Mouse (Mus musculus): ENCODE results near the gene Apeh.
A peak's percentile ranks its signal among the peaks of the same experiment; 100 is the strongest.

Gene Apeh

DNA sequence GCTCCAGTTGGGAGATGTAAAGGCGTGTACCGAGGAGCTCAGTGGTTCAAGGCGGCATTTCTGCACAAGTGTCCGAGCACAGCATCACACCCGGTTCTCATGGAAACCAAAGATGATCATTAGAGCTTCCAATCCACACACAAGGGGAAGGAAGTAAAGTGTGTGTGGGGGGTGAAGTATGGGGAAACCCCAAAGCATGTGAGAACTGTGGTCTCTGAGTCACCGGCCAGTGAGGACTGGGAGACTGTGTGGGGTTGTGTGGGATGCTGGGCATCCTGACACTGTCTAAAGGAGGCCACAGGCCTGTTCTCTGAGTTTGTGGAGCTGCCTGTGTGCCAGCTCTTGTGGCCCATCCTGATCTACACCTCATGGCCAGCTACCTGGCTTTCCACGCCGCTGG, 26.3 kb upstream of the Apeh start:
- peak in 1 of 2 experiments; percentile 47 for DNase-seq (ENCODE audit: low spot score in 2 of 2)

DNA sequence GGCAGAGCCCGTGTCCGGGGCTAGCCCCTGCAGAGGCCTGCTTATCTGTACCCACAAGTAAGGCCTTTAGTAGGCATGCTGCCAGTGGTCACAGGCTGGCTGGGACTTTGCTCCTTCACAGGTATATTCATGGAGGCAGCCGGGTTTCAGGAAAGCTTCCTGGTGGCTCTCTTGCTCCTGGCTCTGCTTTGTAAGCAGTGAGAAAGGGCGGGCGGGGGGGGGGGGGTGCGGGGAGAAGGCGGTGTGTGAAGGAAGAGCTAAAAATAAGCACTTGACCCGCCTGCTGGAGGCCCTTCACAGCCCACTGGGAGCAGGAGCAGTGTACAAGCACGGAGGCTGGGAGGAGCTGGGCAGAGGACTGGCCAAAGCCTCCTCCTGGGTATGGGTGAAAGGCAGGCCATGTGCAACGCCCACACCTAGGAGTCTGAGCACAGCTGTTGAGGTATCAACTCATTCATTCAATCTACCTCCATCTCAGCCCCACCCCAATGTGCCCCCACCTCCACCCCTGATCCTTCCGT, 25.5 kb upstream of the Apeh start:
- no peak for DNase-seq (ENCODE audit: low spot score in 2 of 2)

GRCm38 (mm10) chr9:108117143-108117542, 22.7 kb upstream of the Apeh start:
- no peak for DNase-seq (ENCODE audit: low spot score in 2 of 2)

- DNase-seq (ENCODE audit: low spot score in 2 of 2): no peak
Observed at GRCm38 (mm10) chr9:108115290-108116077, 21.1 kb upstream of the Apeh start.

GRCm38 (mm10) chr9:108112719-108113340, 18.4 kb upstream of the Apeh start:
- no peak for DNase-seq (ENCODE audit: low spot score in 2 of 2)

GRCm38 (mm10) chr9:108111593-108112121, 17.3 kb upstream of the Apeh start:
- DNase-seq (ENCODE audit: low spot score in 2 of 2): no peak

GRCm38 (mm10) chr9:108111101-108111592, 16.7 kb upstream of the Apeh start:
- no peak for DNase-seq (ENCODE audit: low spot score in 2 of 2)

GRCm38 (mm10) chr9:108110160-108110559, 15.8 kb upstream of the Apeh start:
- DNase-seq (ENCODE audit: low spot score in 2 of 2): no peak

DNA sequence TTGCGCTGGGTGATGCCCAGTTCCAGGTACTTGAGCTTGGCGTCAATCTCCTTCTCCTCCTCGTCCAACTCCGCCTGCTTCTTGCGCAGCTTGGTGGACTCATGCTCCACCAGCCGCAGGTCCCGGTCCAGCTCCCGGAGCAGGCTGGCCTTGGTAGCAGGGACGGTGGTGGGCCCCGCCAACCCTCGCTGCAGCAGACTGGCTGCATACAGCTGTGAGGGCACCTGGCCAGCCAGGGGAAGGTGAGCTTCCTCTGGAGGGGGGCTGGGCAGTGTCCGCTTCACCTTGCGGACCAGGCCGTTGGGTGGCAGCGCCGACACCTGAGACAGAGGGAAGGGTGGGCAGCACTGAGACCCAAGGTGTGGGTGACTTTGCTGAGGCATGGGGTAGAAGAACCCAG, 13.5 kb upstream of the Apeh start:
- no peak for DNase-seq (ENCODE audit: low spot score in 2 of 2)

- no peak for DNase-seq (ENCODE audit: low spot score in 2 of 2)
Observed at GRCm38 (mm10) chr9:108106090-108106489, 11.7 kb upstream of the Apeh start.

DNA sequence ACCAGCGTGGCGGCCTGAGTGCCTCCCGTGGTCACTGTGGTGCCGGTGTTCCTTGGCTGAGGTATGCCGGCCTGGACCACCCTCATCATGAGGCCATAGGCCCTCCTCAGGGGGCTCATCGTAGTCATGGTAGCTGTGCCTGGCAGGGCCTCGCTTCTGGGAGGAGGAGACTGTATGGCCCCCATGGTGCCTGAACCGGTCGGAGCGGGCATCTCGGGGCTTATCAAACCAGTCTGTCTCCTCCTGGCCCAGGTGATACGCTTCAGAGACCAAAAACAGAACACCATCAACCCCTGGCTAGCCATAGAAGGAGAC, 11.1 kb upstream of the Apeh start:
- DNase-seq (ENCODE audit: low spot score in 2 of 2): no peak

GRCm38 (mm10) chr9:108104766-108105548, 10.6 kb upstream of the Apeh start:
- no peak for DNase-seq (ENCODE audit: low spot score in 2 of 2)

- DNase-seq (ENCODE audit: low spot score in 2 of 2): no peak
Observed at GRCm38 (mm10) chr9:108099619-108100018, 5.2 kb upstream of the Apeh start.

- no peak for DNase-seq (ENCODE audit: low spot score in 2 of 2)
Observed at GRCm38 (mm10) chr9:108095949-108096712, 1.7 kb upstream of the Apeh start.

GRCm38 (mm10) chr9:108095518-108095917, 1.1 kb upstream of the Apeh start:
- peak; percentile 55 to 65 for DNase-seq (ENCODE audit: low spot score in 2 of 2)

DNA sequence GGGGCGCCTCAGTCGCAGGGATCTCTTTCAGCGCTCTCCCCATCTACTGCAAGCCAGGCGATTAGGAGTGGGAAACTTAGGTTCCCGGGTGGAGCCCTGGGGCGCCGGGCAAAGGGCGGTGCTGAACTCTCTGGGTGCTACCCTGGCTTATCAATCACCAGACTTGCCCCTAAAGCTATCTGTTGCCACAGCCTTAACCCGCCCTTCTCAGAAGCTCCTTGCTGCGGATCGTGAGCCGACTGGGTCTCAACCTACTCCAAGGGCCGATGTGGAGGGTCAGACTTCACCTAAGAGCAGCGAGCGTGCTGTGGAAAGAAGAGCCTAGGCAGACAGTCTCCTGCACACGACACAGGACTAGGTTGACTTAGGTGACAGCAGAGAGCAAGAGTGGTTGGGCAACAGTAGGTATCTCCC, 599 bp upstream of the Apeh start:
- DNase-seq (ENCODE audit: low spot score in 2 of 2): peak; percentile 74 to 84

GRCm38 (mm10) chr9:108093586-108093985, 820 bp downstream of the Apeh start:
- no peak for DNase-seq (ENCODE audit: low spot score in 2 of 2)

DNA sequence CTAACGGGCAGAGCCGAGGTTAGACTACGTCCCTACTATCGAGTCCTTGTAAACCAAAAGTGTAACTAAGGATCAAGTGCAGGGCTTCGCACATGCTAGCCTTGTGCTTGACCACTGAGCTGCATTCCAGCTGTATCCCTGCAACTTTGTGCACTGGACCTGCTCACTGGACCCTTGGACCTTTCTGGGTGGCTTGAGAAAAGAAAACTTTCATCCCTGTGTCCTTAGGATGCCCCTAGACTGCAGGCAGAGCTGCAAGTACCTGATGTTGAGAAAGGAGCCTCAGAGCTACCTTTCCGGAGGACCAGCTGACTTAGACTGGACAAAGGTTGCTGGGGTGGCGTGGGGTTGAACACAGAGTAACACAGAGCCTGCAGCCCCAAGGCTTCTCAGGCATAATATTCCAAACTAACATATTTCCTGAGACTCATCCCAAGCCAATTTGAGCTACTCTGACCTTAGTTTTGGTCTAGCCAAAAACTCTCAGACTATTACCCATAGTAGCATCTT, 3.7 kb downstream of the Apeh start:
- no peak for DNase-seq (ENCODE audit: low spot score in 2 of 2)

DNA sequence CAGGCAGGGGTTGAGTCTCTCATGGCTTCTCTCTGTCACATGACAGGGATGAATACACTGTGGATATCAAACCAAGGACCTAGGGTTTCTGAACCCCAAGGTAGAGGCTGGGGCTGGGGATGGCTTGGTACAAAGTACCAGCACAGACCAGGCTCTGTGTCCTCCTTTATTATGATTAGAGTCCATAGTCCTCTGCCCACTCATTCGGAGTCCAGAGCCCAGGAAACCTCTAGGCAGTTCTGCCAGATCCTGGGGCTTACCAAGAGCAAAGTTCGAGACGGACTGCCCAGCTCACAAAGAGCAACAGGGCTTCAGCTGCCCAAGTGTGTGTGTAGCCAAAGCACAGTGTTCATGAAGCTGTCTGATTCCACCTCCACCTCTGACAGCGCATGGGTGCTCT, 9.1 kb downstream of the Apeh start:
- no peak for DNase-seq (ENCODE audit: low spot score in 2 of 2)

DNA sequence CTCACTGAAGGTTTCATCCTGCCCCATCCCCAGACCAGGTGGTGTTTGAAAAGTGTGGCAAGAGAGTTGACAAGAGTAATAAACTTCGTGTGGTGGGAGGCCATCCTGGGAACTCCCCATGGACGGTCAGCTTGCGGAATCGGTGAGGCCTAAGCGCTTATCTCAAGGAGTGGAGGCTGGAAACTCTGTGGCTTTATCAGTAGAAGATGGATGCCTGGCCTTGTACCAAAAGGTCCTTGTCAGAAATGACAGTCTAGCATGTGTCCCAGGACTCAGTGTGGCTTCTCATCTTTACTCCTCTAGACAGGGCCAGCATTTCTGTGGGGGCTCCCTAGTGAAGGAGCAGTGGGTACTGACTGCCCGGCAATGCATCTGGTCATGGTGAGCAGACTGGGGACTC, 10.8 kb downstream of the Apeh start:
- peak; percentile 45 to 60 for DNase-seq (ENCODE audit: low spot score in 2 of 2)

- peak; percentile 41 to 57 for DNase-seq (ENCODE audit: low spot score in 2 of 2)
Observed at GRCm38 (mm10) chr9:108082988-108083431, 11.4 kb downstream of the Apeh start, which contains the start of gene Rnf123. Rnf123 (minus strand) TSS chr9:108083346.
